Mouse (Mus musculus) hindbrain, embryonic 13.5 days (tissue): ENCODE results near the gene Abcc2. TPM values are rescaled to one million over a fixed set of nuclear protein-coding genes. Genes with fewer than 3 reads are reported as not detected.

Experiments
- ATAC-seq: fragments of 200-750 bp; cut with Nextera tagmentation; 2 replicates; pipeline ENCODE4 v1.8.0; 2017; ENCODE audit warnings: moderate TSS enrichment; ENCODE audit not compliant: low FRiP score
- H3K27ac ChIP-seq: fragments of 300-500 bp; sonication (generic); 2 replicates; pipeline ENCODE4 v1.5.1; 2015; ENCODE audit warnings: inconsistent platforms, mild to moderate bottlenecking, moderate library complexity
- H3K27me3 ChIP-seq: fragments of 300-500 bp; sonication (generic); 2 replicates; pipeline ENCODE4 v1.6.1; 2015; ENCODE audit warnings: mild to moderate bottlenecking, inconsistent platforms
- H3K36me3 ChIP-seq: fragments of 300-500 bp; sonication (generic); 2 replicates; pipeline ENCODE4 v1.6.1; 2015; ENCODE audit warnings: mild to moderate bottlenecking, inconsistent platforms
- H3K4me1 ChIP-seq: fragments of 300-500 bp; sonication (generic); replicated peaks from 2 replicates; pipeline ENCODE4 v1.6.1; 2015; ENCODE audit warnings: inconsistent platforms
- H3K4me2 ChIP-seq: fragments of 300-500 bp; sonication (generic); 2 replicates; pipeline ENCODE4 v1.6.1; 2015; ENCODE audit warnings: inconsistent platforms, mild to moderate bottlenecking, moderate library complexity
- H3K4me3 ChIP-seq: fragments of 300-500 bp; sonication (generic); 2 replicates; pipeline ENCODE4 v1.5.1; 2015; ENCODE audit warnings: mild to moderate bottlenecking, inconsistent platforms
- H3K9ac ChIP-seq: fragments of 300-500 bp; sonication (generic); 2 replicates; pipeline ENCODE4 v1.6.1; 2015; ENCODE audit warnings: mild to moderate bottlenecking, inconsistent platforms
- H3K9me3 ChIP-seq: fragments of 300-500 bp; sonication (generic); 2 replicates; pipeline ENCODE4 v1.6.1; 2016; ENCODE audit warnings: inconsistent platforms
- WGBS: fragments of 180-500 bp; shearing (Covaris S2); methylation state at CpG from one replicate; pipeline ENCODE4 v1.1.7; 2015; 5-methylcytosine and 5-hydroxymethylcytosine counted together
- polyA plus RNA-seq: library from polyadenylated mRNA; unstranded; fragments of >200 nt; fragmentation: Nextera tagmentation; extraction: Ambion mirVana; gene quantifications from 2 replicates; pipeline ENCODE4 v1.2.1, GENCODE M21; 2015

The Abcc2 gene
- 0.06 and 0.19 TPM in 2 replicates for polyA plus RNA-seq

- H3K27ac ChIP-seq, result no peak within 1 kb of the TSS
- no peak within 1 kb of the TSS for H3K4me3 ChIP-seq
- H3K27me3 ChIP-seq, result no peaks in the 10 kb centered on the region
- no peak within 1 kb of the TSS for H3K4me2 ChIP-seq
- ATAC-seq, result no peak
- no peak within 1 kb of the TSS for H3K9ac ChIP-seq
- WGBS, result 88% methylated on average over 3 of the region's 3 CpGs
- no peaks in the 10 kb centered on the region for H3K4me1 ChIP-seq
- no peaks in the 10 kb centered on the region for H3K36me3 ChIP-seq
- H3K9me3 ChIP-seq, result no peaks in the 10 kb centered on the region
Observed at GRCm38 (mm10) chr19:43781980-43782379, at the start of gene Abcc2. Abcc2 (plus strand) TSS chr19:43782192.

DNA sequence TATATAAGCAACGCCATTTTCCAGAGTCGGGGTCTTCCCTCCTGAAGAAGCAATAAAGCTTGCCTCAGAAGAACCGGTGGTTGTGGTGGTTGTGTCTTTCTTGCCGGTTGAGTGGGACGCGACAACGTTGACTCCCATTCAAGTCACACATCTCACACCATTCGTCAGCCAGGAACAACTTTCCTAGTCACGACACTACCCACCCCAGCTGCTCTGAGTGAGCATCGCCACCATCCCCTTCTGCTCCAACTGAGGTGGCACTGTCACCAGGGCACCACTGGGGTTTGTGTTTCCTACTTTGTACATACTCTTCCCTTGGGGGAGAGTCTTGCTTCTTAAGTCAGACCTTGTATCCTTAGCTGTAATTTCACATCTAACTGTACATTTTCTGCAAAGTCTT is 43.6 kb upstream of the Abcc2 start:
- H3K4me2 ChIP-seq, result no peak overlapping the region
- peaks cover 87% of the 10 kb centered on the region for H3K36me3 ChIP-seq
- H3K4me1 ChIP-seq, result no peaks in the 10 kb centered on the region
- H3K9me3 ChIP-seq, result no peaks in the 10 kb centered on the region
- no peak for ATAC-seq
- H3K9ac ChIP-seq, result no peak overlapping the region
- 95% methylated on average over 10 of the region's 10 CpGs for WGBS
- H3K27me3 ChIP-seq, result no peaks in the 10 kb centered on the region
- H3K27ac ChIP-seq, result no peak overlapping the region
- H3K4me3 ChIP-seq, result no peak overlapping the region

DNA sequence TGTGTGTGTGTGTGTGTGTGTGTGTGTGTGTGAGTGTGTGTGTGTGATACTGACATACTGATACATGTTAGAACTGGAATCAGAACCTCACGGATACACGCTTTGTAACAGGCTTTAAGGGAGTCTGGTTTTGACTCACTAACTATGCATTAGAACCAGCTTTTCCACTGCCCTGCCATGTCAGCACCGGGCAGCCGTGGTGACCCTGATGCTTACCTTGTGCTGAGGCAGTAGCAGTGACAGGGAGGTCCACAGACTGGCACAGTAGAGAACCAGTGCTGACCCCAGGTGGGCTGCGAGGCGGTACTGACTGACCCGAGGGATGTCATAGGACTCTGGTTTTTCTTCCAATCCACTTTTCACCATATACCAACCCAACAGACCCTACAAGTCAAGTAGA is 38.6 kb upstream of the Abcc2 start:
- Histone ChIP-seq H3K4me3 (no peak overlapping the region), H3K9me3 (no peaks in the 10 kb centered on the region), H3K4me2 (no peak overlapping the region), H3K36me3 (peaks cover 86% of the 10 kb centered on the region), H3K27ac (no peak overlapping the region), H3K27me3 (no peaks in the 10 kb centered on the region), H3K4me1 (no peaks in the 10 kb centered on the region), H3K9ac (no peak overlapping the region)
- WGBS, result 97% methylated on average over 7 of the region's 7 CpGs
- ATAC-seq, result no peak

DNA sequence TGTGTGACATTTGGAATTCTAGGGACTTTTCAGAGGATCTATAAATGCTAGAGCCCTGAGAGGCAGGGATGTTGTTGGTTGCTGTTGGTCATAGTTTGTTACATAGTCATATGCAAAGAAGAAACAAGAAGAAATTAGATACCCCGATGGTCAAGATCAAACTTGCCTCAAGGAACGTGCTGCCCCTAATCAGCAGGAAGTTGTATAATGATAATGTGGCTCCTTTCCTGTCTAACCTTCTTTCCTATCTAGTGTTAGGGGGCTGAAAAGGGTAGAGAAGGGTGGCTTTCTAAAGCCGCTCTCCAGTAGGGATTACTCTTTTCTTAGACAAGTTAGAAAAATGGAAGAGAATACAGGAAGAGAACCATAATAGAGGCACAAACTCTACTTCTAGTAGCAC is 36.3 kb upstream of the Abcc2 start:
- H3K4me3 ChIP-seq, result no peak overlapping the region
- ATAC-seq, result no peak
- 96% methylated on average over 3 of the region's 3 CpGs for WGBS
- H3K9ac ChIP-seq, result no peak overlapping the region
- no peaks in the 10 kb centered on the region for H3K4me1 ChIP-seq
- H3K9me3 ChIP-seq, result no peaks in the 10 kb centered on the region
- H3K4me2 ChIP-seq, result no peak overlapping the region
- H3K36me3 ChIP-seq, result peaks cover 76% of the 10 kb centered on the region
- H3K27me3 ChIP-seq, result no peaks in the 10 kb centered on the region
- H3K27ac ChIP-seq, result no peak overlapping the region

GRCm38 (mm10) chr19:43747877-43748276 is 34.1 kb upstream of the Abcc2 start:
- 93% methylated on average over 4 of the region's 4 CpGs for WGBS
- no peaks in the 10 kb centered on the region for H3K9me3 ChIP-seq
- peaks cover 59% of the 10 kb centered on the region for H3K36me3 ChIP-seq
- H3K4me2 ChIP-seq, result no peak overlapping the region
- ATAC-seq, result no peak
- H3K9ac ChIP-seq, result no peak overlapping the region
- no peak overlapping the region for H3K4me3 ChIP-seq
- no peak overlapping the region for H3K27ac ChIP-seq
- no peaks in the 10 kb centered on the region for H3K27me3 ChIP-seq
- peaks cover 10% of the 10 kb centered on the region for H3K4me1 ChIP-seq

DNA sequence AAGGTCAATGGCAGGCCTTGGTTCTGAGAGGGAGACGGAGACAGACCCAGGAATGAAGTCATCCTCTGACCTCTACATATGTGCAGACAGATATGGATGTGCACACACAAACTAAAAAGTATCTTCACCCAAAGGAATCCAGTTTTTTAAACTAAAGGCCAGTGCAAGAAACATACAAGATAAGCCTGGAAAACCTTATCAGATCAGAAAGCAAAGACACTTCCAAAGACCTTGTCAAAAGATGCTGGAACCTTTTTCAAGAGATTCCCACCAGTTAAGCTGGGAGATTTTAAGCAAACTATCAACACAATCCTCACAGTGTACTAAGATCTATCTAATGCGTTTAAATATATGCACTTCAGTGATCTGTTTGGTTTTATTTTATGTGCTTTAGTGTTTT is 32.0 kb upstream of the Abcc2 start:
- H3K27me3 ChIP-seq, result no peaks in the 10 kb centered on the region
- ATAC-seq, result no peak
- 91% methylated on average over 2 of the region's 2 CpGs for WGBS
- peaks cover 44% of the 10 kb centered on the region for H3K36me3 ChIP-seq
- H3K9ac ChIP-seq, result no peak overlapping the region
- no peaks in the 10 kb centered on the region for H3K9me3 ChIP-seq
- H3K4me1 ChIP-seq, result peaks cover 14% of the 10 kb centered on the region
- no peak overlapping the region for H3K27ac ChIP-seq
- no peak overlapping the region for H3K4me2 ChIP-seq
- H3K4me3 ChIP-seq, result no peak overlapping the region

DNA sequence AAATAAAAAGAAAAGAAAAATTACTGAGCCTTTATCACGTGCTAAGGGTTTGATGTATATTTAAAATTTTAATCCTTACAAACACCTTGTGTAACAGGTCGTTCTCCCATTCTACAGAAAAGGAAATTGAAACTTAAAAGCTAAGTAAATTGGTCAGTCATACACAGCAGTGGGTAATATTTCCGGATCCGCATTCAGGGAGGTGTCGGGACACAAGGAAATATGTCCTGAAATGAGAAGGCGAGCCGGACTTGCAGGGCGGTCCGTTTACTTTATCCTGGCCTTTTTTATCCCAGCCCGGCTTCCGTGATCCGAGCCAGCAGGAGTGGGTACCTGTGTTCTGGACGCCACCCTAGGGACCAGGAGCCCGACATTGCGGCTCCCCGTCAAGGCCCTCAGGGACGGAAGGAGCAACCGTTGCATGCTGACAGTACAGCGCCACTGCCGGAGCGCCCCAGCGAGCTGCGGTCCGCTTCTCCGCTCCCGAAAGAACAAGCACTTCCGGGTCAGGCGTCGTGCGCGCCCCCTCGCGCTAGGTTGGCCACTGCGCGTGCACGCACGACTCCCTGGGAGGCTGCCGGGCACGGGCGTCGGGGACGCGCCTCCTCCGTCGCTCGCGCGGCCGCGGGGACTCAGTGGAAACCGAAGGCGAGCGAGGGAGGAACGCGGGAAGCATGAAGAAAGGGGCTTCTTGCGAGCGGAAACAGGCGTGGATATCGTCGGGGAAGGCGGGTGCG is 29.3 kb upstream of the Abcc2 start, which contains the start of the genes Cutc and Cox15:
Gene Cutc (plus strand): TSS at position 508 of the 737 bp plus-strand sequence.
Gene Cox15 (minus strand): TSS at position 512 of the 737 bp plus-strand sequence.
- H3K27ac ChIP-seq, result peak within 1 kb of the TSS; percentile 96

GRCm38 (mm10) chr19:43753226-43753835 is 28.7 kb upstream of the Abcc2 start:
- WGBS, result 2% methylated on average over 23 of the region's 24 CpGs
- ATAC-seq, result peak; percentile 89

More for the DNA sequence above, 29.3 kb upstream of the Abcc2 start, which contains the start of the genes Cutc and Cox15:
- peaks cover 19% of the 10 kb centered on the region for H3K36me3 ChIP-seq
- H3K27me3 ChIP-seq, result no peaks in the 10 kb centered on the region
- peak within 1 kb of the TSS; percentile 67 for H3K4me3 ChIP-seq
- WGBS, result 1% methylated on average over 62 of the region's 62 CpGs
- H3K4me2 ChIP-seq, result peak within 1 kb of the TSS; percentile 63
- peaks cover 14% of the 10 kb centered on the region for H3K4me1 ChIP-seq
- H3K9ac ChIP-seq, result peak within 1 kb of the TSS; percentile 82
- H3K9me3 ChIP-seq, result no peaks in the 10 kb centered on the region
- ATAC-seq, result peak; percentile 94

GRCm38 (mm10) chr19:43754237-43754636 is 27.8 kb upstream of the Abcc2 start:
- Histone ChIP-seq H3K9ac (no peak overlapping the region), H3K27me3 (no peaks in the 10 kb centered on the region), H3K4me2 (no peak overlapping the region), H3K4me1 (peaks cover 14% of the 10 kb centered on the region), H3K27ac (no peak overlapping the region), H3K36me3 (peaks cover 3% of the 10 kb centered on the region; the same call in 1 of the 2 replicates), H3K9me3 (no peaks in the 10 kb centered on the region), H3K4me3 (no peak overlapping the region)
- ATAC-seq, result no peak
- 85% methylated on average over 2 of the region's 2 CpGs for WGBS

More at GRCm38 (mm10) chr19:43753226-43753835, 28.7 kb upstream of the Abcc2 start:
- Histone ChIP-seq H3K36me3 (peaks cover 12% of the 10 kb centered on the region), H3K27me3 (no peaks in the 10 kb centered on the region), H3K4me3 (peak overlapping the region; percentile 67), H3K4me2 (peak overlapping the region; percentile 63), H3K9me3 (no peaks in the 10 kb centered on the region), H3K27ac (peak overlapping the region; percentile 96), H3K9ac (peak overlapping the region; percentile 82), H3K4me1 (peaks cover 14% of the 10 kb centered on the region)

DNA sequence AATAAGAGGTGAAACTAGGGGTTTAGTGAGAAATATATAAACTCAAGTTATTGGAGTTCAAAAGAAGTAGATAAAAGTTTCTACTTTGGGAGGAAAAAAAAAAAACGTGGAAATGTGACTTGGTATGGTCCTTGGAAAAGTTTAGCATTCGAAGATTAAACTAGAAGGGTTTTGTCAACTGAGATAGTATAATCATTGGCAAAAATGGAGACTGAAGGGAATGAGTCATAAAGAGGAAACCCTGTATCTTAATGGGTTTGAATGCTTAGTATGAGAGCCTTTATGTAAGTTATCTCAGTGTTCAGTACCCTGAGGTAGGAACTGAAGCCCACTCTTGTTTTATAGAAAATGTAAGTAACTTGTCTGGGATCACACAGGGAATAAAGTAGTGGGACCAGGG is 27.1 kb upstream of the Abcc2 start:
- ATAC-seq, result no peak
- H3K9me3 ChIP-seq, result no peaks in the 10 kb centered on the region
- peaks cover 14% of the 10 kb centered on the region for H3K4me1 ChIP-seq
- 82% methylated on average over 2 of the region's 2 CpGs for WGBS
- H3K27me3 ChIP-seq, result no peaks in the 10 kb centered on the region
- H3K4me2 ChIP-seq, result no peak overlapping the region
- no peak overlapping the region for H3K4me3 ChIP-seq
- peaks cover 1% of the 10 kb centered on the region; the same call in 1 of the 2 replicates for H3K36me3 ChIP-seq
- no peak overlapping the region for H3K27ac ChIP-seq
- H3K9ac ChIP-seq, result no peak overlapping the region

- WGBS, result 21% methylated on average over 6 of the region's 6 CpGs
Observed at GRCm38 (mm10) chr19:43760504-43760903, 21.5 kb upstream of the Abcc2 start.

GRCm38 (mm10) chr19:43761543-43762256 is 20.3 kb upstream of the Abcc2 start:
- H3K9me3 ChIP-seq, result no peaks in the 10 kb centered on the region
- H3K27ac ChIP-seq, result no peak overlapping the region
- H3K4me3 ChIP-seq, result no peak overlapping the region
- no peak overlapping the region for H3K9ac ChIP-seq
- H3K27me3 ChIP-seq, result no peaks in the 10 kb centered on the region
- H3K36me3 ChIP-seq, result no peaks in the 10 kb centered on the region
- no peak for ATAC-seq
- no peak overlapping the region for H3K4me2 ChIP-seq
- H3K4me1 ChIP-seq, result no peaks in the 10 kb centered on the region

More at GRCm38 (mm10) chr19:43760504-43760903, 21.5 kb upstream of the Abcc2 start:
- no peaks in the 10 kb centered on the region for H3K27me3 ChIP-seq
- H3K4me2 ChIP-seq, result no peak overlapping the region
- H3K4me3 ChIP-seq, result no peak overlapping the region
- ATAC-seq, result no peak
- no peaks in the 10 kb centered on the region for H3K9me3 ChIP-seq
- H3K27ac ChIP-seq, result no peak overlapping the region
- H3K36me3 ChIP-seq, result no peaks in the 10 kb centered on the region
- H3K9ac ChIP-seq, result no peak overlapping the region
- no peaks in the 10 kb centered on the region for H3K4me1 ChIP-seq
